Mouse (Mus musculus) spleen, adult 2 months (tissue): ENCODE results near the gene Rnf144a. TPM values are rescaled to one million over a fixed set of nuclear protein-coding genes. Genes with fewer than 3 reads are reported as not detected.

Experiments used
- DNase-seq, 2 experiments: peaks; one replicate each; pipeline versions ENCODE4 v3.0.0 to v3.0.0-alpha.2; 2012 to 2021; ENCODE audit warnings: low spot score in 2 of 2, low read depth in 1 of 2
- H3K27ac ChIP-seq: fragments of 200-500 bp; 2 replicates; pipeline ENCODE4 v1.5.1; 2012; ENCODE audit warnings: low read length, inconsistent platforms; ENCODE audit not compliant: insufficient read depth
- H3K27me3 ChIP-seq: fragments of 200-500 bp; 2 replicates; pipeline ENCODE4 v1.6.1; 2012; ENCODE audit warnings: mild to moderate bottlenecking, moderate library complexity, low read length, inconsistent platforms; ENCODE audit not compliant: control insufficient read depth, insufficient read depth
- H3K36me3 ChIP-seq: fragments of 200-500 bp; 2 replicates; pipeline ENCODE4 v1.6.1; 2012; ENCODE audit warnings: mild to moderate bottlenecking, low read length, inconsistent platforms; ENCODE audit not compliant: control insufficient read depth, insufficient read depth
- H3K4me1 ChIP-seq: fragments of 200-500 bp; 2 replicates; pipeline ENCODE4 v1.6.1; 2011; ENCODE audit warnings: inconsistent platforms; ENCODE audit not compliant: control insufficient read depth, insufficient read depth, insufficient read length
- H3K4me3 ChIP-seq: fragments of 200-500 bp; 2 replicates; pipeline ENCODE4 v1.5.1; 2011; ENCODE audit warnings: mild to moderate bottlenecking, inconsistent platforms; ENCODE audit not compliant: insufficient read depth, insufficient read length; ENCODE audit errors: extremely low read depth
- CTCF ChIP-seq: fragments of 200-500 bp; IDR thresholded peaks from 2 replicates; pipeline ENCODE4 v1.5.1; 2011; ENCODE audit warnings: mild to moderate bottlenecking, inconsistent platforms; ENCODE audit not compliant: insufficient read depth, insufficient read length, insufficient replicate concordance; ENCODE audit errors: extremely low read depth
- POLR2A ChIP-seq: fragments of 200-500 bp; IDR thresholded peaks from 2 replicates; pipeline ENCODE4 v1.6.1; 2011; ENCODE audit warnings: low read depth, low read length, inconsistent platforms
- WGBS: fragments of 180-500 bp; shearing (Covaris S2); methylation state at CpG from one replicate; pipeline ENCODE4 v1.1.7; 2018; 5-methylcytosine and 5-hydroxymethylcytosine counted together
- polyA plus RNA-seq: library from polyadenylated mRNA; depleted of rRNA; stranded (reverse); fragments of >200 nt; gene quantifications from 2 replicates; pipeline ENCODE4 v1.2.3, GENCODE M21; 2012; rRNA removed

The Rnf144a gene
- polyA plus RNA-seq, 1 experiment = 17.7 TPM

- DNase-seq = no peak
- no peaks in the 10 kb centered on the region for H3K27me3 ChIP-seq
- H3K4me1 ChIP-seq = no peaks in the 10 kb centered on the region
- H3K4me3 ChIP-seq = no peak overlapping the region
- TF ChIP-seq CTCF (no peak), POLR2A (no peak)
- H3K36me3 ChIP-seq = no peaks in the 10 kb centered on the region
- no peak overlapping the region for H3K27ac ChIP-seq
- 84% methylated on average over 3 of the region's 3 CpGs for WGBS
These were observed 129.6 kb downstream of the Rnf144a start for GRCm38 (mm10) chr12:26285460-26285859.

GRCm38 (mm10) chr12:26280719-26281480 lies 134.2 kb downstream of the Rnf144a start:
- H3K27ac ChIP-seq = no peak overlapping the region
- no peak for TF ChIP-seq POLR2A
- WGBS = 83% methylated on average over 3 of the region's 3 CpGs
- no peaks in the 10 kb centered on the region for H3K27me3 ChIP-seq
- DNase-seq = no peak
- H3K36me3 ChIP-seq = no peaks in the 10 kb centered on the region
- no peaks in the 10 kb centered on the region for H3K4me1 ChIP-seq
- no peak overlapping the region for H3K4me3 ChIP-seq

GRCm38 (mm10) chr12:26277002-26277669 lies 137.9 kb downstream of the Rnf144a start:
- TF ChIP-seq POLR2A = no peak
- peak; percentile 31; the same call in 1 of the 2 replicates for TF ChIP-seq CTCF
- Histone ChIP-seq H3K4me3 (no peak overlapping the region), H3K27ac (no peak overlapping the region), H3K36me3 (no peaks in the 10 kb centered on the region), H3K27me3 (no peaks in the 10 kb centered on the region), H3K4me1 (no peaks in the 10 kb centered on the region)
- WGBS = 61% methylated on average over 7 of the region's 7 CpGs
- no peak for DNase-seq

GRCm38 (mm10) chr12:26276556-26276955 lies 138.5 kb downstream of the Rnf144a start:
- Histone ChIP-seq H3K4me3 (no peak overlapping the region), H3K4me1 (no peaks in the 10 kb centered on the region), H3K36me3 (no peaks in the 10 kb centered on the region), H3K27ac (no peak overlapping the region), H3K27me3 (no peaks in the 10 kb centered on the region)
- 88% methylated on average over 2 of the region's 2 CpGs for WGBS
- no peak for TF ChIP-seq POLR2A
- DNase-seq = no peak

Other genes with a start within 250 kb of the Rnf144a start
- 17.2 and 19.8 TPM in 2 replicates for gene Rsad2, start 41.2 kb upstream of the Rnf144a start, polyA plus RNA-seq
- gene Cmpk2, start 54.0 kb upstream of the Rnf144a start, polyA plus RNA-seq = 8.3 and 11.5 TPM in 2 replicates